Mouse (Mus musculus) mouse trophoblast stem cell (cell line): ENCODE measurements around the gene Fam172a.

Experiments used
- in situ Hi-C, 2 experiments: fragments of 300-500 bp; cut with MseI, MboI; formaldehyde crosslinking; loops; 2 replicates in 1 of 2; 3 replicates in 1 of 2; pipeline ENCODE4 v1.15.1; 2025

Gene Fam172a

DNA sequence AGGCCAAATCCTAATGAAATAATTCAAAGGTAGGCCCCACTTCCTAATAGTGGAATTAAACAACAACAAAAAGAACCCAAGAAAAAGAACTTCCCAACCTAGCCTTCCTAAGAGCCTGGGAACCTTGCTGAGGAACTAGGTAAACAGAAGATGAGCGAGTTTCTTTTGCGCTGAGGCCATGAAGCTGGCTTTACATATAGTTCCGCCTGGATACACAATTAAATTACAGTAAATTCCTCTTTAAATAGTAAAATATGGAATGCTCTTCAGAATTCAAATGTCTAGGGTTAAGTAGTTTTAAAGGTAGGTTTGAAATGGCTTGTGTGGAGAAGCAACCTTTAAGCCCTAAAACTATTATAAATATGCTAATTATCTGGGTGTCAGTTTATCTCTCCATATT, 478.4 kb downstream of the Fam172a start:
- in situ Hi-C loops, result no loop called here

DNA sequence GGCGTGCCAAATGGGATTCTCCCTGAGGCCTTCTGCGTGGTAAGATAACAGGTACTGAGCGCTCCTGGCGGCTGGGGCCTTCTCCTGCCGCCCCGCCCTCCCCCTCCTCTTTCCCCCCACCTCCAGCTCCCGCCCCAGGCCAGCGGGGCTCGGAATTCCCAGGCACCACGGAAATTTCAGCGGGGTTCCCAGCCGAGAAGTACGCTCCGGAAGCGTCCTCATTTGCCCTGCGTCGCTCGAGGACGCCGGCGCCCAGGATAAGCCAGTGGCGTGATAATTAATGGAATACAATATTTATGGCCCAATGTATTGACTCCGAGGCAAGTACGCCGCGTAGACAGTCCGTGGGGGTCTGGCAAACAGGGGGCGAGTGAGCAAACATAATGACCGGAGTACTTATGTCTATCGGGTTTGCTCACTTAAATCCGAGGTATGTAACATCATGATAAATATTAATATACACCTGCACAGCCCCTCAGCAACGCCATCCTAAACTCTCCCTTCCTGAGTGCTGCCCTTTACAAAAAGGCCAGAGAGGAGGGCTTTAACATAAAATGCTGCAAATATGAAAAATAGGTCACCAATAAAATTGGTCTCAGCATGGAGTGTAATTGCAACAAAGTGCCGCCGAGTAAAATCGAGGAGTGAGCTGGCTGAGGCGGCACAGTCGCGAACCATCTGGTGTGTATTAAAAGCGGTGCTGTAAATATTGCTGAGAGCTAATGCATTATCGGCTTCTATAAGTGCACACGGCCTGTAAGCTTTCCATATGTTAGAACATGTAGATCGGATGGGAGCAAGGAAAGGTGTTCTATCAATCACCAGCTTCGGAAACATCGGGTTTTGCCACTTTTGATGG, 479.5 kb downstream of the Fam172a start:
- in situ Hi-C loops, result no loop called here

- in situ Hi-C loops, result no loop called here
Measured at GRCm38 (mm10) chr13:78181930-78182558, 480.2 kb downstream of the Fam172a start.

GRCm38 (mm10) chr13:78183004-78183403, 481.2 kb downstream of the Fam172a start:
- in situ Hi-C loops, result no loop called here

DNA sequence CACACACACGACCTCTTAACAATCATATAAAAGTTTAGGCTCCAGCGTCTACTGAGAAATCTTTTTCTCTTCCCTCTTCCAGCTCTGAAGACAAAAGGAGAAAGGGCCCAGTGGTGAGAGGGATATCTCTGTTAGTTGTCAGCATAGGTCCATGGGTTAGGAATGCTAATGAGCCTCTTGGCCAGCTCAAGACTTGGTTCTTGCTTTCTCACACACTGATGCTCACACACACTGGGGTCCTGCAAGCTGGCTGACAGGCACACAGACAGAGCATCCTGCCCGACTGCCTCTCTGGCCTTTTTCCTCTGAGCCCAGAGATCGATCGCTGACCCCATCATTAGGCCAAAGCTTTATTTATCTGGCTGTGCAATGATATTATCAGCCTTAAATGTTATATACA, 482.2 kb downstream of the Fam172a start:
- in situ Hi-C loops, result no loop called here

GRCm38 (mm10) chr13:78184786-78185466, 483.1 kb downstream of the Fam172a start:
- in situ Hi-C loops, result no loop called here

DNA sequence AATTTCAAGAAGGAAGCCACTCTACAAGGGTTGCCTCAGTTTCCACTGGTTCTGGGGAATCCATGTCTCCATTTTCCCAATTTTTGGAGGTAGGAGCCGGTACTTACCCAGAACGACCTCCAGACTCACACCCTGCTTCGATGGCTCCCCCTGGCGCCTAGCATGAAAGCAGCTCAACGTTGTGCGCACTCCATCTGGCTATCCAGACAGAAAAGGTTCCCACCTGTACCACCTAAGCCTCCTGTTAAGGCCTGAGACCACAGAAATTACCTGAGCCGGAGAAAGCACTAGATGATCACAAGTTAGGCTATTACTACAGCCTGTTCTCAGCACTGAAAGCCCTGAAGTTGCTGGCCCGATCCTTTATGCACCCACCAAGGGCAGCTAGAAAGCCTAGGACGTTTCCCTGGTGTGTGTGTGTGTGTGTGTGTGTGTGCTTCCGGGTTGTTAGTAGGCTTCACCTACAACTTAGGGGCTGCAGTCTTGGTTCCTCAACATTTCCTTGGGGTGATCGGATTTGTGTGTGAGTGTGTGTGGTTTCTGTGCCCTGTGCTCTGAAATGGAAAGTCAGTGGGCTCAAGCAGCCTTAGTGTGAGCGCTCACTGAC, 484.6 kb downstream of the Fam172a start:
- in situ Hi-C loops, result no loop called here

- in situ Hi-C loops, result no loop called here
Measured at GRCm38 (mm10) chr13:78187833-78188232, 486.0 kb downstream of the Fam172a start.

DNA sequence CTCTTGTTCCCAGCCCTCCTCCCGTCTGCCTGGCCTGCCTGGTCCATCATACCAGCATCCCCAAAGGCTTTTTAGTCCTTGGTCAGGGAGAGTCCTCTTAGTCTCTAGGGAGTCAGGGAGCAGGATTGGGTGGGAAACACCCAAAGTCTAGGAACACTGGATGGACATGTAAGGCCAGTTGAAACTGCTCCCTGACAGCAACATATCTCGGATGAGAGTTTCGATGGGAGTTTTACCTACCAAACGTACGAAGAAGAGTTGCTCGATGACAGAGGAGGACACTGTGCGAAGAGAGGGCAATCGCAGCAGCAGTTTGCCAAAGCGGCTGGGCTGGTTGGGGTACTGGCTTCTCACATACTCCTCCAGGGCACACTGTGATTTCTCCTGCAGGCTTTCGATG, 487.8 kb downstream of the Fam172a start:
- in situ Hi-C loops, result no loop called here

DNA sequence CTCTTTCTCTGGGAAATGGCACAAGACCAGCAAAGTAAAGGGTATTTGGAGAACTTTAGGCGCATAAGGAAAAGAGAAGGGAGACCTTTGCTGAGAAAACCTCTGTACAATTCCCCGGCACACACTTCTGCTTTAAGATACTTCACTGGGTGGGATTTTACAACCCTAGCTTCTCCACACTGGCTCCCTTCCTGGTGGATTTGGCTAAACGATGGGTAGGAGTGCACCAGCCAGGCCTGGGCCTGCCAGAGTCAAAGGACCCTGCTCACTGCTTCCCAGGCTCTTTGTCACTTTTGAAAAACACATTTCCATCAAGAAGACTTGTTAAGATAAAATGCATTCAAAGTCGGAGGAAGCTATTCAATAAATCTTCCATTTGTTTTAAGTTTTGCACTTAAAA, 491.4 kb downstream of the Fam172a start:
- in situ Hi-C loops, result loop anchor here in 1 of 2 experiments (10.0 kb wide), 1 partner anchor 208 kb away; no protein-coding TSS in a partner anchor

DNA sequence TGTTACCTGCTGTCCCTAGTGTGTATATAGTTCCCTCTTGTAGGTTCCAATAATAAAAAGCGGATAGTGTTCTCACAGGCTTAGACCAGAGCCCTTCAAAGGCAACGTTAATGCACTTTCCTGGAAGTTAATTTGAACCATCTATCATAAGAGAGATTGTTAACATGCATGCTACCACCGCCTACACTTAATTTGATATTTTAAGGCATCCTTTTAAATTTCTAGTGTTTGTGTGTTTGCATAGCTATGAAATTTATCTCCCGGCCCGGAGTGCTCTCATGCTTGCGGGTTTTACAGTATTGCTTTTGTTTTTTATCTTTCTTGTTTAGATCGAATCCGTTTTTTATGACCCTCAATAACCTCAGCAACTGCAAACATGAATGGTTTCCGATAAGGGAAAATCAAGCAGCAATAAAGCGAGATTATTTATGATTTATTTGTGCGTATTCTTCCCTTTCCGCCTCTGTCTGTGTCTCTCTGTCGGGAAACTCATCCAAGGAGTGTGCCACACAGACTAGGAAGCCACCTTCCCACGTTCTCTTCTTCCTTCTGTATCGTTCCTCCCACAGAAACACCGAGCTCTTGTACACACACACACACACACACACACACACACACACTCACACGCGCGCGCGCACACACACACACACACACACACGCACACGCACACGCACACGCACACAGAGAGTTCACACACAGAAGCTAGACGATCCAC, 492.5 kb downstream of the Fam172a start:
- in situ Hi-C loops, result loop anchor here in 1 of 2 experiments (10.0 kb wide), 1 partner anchor 209 kb away; no protein-coding TSS in a partner anchor

DNA sequence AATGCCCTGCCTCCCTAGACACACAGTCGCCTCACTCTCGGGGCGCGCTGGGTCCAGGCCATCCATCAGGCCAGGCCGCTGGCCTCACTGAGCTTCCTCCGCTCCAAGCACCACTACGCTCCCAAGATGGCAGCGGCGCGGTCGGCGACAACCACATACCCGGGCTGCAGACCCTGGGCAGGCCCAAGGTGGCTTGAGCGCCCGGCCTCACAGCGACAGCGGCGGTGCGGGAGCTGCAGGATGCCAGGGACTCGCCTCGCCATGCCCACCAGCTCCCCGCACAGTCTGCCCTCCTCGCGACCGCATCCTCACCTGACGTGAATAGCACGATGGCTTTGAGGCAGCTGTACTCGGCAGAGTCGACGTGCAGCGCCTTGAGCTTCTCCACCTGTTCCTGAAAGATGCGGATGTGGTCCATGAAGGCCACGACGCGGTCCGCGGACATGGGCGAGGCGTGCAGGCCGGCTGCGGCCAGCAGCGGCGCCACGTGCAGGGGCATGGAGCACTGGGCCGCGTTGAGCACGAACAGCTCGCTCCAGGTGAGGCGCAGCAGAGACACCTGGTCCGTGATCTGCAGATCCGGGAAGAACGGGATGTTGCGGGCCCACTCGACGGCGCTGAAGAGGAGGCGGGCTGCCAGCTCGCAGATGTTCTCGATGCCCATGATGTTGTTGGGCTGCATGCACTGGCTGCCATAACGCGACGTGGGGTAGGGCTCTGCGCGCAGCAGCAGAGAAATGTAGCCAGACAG, 493.2 kb downstream of the Fam172a start:
- in situ Hi-C loops, result loop anchor here in 1 of 2 experiments (10.0 kb wide), 1 partner anchor 210 kb away; no protein-coding TSS in a partner anchor

DNA sequence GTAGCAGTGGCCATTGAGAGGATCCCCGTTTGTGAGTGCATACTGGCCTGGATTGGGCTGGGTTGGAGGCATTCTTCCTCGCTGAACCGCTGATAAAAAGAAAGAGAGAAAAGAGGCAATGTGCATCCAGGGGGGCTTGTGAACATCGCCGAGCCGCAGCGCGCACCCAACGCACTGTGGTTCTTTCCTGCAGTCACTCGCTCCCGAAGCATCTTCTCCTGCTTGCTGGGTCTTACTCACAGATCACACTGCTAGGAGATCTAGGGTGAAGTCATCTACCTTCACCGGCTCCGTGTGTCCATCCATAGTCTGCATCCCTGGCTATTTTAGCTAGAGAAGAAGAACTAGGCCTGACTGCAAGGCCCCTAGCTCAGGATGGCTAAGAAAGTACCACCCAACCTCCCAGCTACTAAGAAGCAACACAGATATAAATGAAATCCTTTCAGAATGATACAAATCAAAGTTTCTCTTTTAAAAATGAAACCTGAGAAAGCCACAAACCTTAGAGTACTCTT, 493.8 kb downstream of the Fam172a start:
- in situ Hi-C loops, result loop anchor here in 1 of 2 experiments (10.0 kb wide), 1 partner anchor 211 kb away; no protein-coding TSS in a partner anchor

- in situ Hi-C loops, result loop anchor here in 1 of 2 experiments (10.0 kb wide), 1 partner anchor 212 kb away; no protein-coding TSS in a partner anchor
Measured at GRCm38 (mm10) chr13:78196236-78196796, 494.5 kb downstream of the Fam172a start.

DNA sequence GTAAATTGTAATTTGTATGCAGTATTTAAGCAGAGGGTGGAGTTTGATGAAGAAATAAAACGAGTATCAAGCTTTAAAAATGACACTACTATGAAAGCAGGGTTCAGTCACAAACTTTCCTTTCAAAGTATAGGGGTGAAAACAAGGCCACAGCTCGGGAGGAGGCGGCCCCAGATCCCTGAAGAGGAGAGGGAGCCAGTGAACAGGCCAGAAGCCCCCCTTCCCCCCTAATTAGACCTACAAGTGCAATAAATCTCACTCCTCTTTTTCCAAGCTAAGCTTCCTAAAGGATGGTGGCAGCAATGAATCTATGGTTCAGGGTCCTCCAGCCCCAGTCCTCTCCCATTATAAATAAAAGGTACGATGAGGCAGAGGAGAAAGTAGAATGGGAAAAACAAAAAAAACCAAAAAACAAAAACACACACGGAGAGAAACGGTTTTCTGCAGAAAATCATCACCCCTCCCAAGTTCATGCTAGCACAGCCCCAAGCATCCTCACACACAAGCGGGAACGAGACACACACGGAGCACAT, 495.5 kb downstream of the Fam172a start:
- in situ Hi-C loops, result loop anchor here in 1 of 2 experiments (10.0 kb wide), 1 partner anchor 213 kb away; no protein-coding TSS in a partner anchor

DNA sequence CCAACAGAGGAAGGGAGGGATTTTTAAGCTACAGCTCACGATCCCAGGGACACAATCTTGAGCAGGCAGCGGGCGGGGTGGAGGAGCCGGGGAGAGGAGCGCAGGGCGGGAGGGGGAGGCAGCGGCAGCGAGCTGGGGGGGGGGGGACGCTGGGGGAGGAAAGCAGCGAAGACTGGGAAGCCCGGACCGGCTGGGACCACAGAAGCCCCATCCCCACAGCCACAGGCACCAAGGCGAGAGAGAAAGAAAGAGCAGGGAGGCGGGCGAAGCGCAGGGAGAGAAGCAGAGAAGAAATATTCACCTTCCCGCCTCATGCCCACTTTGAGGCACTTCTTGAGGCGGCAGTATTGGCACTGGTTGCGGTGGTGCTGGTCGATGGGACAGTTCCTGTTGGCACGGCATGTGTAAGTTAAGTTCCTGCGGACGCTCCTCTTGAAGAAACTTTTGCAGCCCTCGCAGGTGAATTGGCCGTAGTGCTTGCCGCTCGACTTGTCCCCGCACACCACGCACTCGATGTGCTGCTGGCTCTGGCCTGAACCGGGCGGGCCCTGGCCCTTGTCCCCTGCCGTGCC, 496.1 kb downstream of the Fam172a start:
- in situ Hi-C loops, result loop anchor here in 1 of 2 experiments (10.0 kb wide), 1 partner anchor 213 kb away; no protein-coding TSS in a partner anchor

DNA sequence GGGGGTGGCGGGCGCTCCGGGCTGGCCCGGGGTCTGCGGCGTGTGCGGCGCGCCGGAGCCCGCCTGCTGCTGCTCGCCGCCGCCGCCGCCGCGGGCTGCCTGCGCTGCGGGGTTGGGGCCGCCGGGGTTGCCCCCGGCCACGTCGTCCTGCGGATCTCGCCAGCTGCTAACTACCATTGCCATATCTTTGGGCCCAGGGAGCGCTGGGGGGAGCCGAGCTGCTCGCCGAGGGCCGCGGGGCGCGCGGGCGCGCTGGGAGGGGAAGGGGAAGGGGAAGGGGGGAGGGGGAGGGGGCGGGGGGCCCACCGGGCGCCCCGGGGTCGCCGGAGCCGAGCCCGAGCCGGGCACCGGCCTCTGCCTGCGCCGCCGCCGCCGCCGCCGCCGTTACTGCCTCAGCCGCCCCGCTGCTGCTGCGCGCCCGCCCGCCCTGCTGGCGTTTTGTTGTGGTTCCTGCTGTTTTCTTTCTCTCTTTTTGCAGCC, 496.6 kb downstream of the Fam172a start:
- in situ Hi-C loops, result loop anchor here in 1 of 2 experiments (10.0 kb wide), 1 partner anchor 214 kb away; no protein-coding TSS in a partner anchor

DNA sequence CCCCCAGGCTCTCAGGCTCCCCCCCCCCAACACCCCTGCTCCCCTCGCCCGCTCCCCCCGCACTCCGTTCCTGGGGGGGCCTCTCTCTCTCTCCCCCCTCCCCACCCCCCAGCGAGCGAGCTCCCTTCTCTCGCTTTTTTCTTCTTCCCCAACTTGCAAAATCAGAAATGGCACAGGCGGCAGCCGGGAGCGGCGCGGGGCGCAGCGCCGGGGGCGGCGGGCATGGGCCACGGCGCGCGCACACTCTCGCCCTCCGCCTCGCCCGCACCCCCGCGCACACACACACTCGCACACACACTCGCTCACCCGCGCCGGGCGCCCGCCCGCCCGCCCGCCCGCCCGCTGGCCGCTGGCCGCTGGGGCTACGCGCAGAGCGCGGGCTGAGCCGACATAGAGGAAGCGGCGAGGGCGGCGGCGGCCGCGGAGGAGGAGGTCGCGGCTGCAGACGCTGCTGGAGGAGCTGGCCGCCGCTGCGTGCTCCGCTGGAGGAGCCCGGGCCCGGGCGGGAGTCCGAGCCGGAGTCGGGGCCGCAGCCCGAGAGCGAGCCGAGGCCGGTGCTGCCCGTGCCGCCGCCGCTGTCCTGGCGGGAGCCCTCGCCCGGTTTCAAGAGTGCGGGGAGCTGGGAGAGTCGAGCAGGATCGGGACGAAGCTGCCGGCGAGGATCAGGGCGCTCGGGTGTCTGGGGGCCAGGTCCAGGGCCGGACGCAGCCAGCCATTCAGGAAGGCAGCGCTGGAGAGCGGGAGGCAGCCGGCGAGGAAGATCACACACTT, 497.2 kb downstream of the Fam172a start:
- in situ Hi-C loops, result loop anchor here in 1 of 2 experiments (10.0 kb wide), 1 partner anchor 214 kb away; no protein-coding TSS in a partner anchor
